Mouse (Mus musculus) stomach, embryonic 15.5 days (tissue): Measurements from ENCODE around the gene Mast2. TPM values are rescaled to one million over a fixed set of nuclear protein-coding genes. Genes with fewer than 3 reads are reported as not detected.
A peak's percentile ranks its signal among the peaks of the same experiment; 100 is the strongest.

Experiments
- ATAC-seq: fragments of 200-750 bp; cut with Nextera tagmentation; 2 replicates; pipeline ENCODE4 v1.8.0; 2017; ENCODE audit warnings: low read depth, moderate number of reproducible peaks, moderate TSS enrichment; ENCODE audit not compliant: insufficient read depth, low FRiP score
- H3K27ac ChIP-seq: fragments of 300-500 bp; sonication (generic); 2 replicates; pipeline ENCODE4 v1.5.1; 2015; ENCODE audit warnings: mild to moderate bottlenecking, inconsistent platforms
- H3K27me3 ChIP-seq: fragments of 300-500 bp; sonication (generic); replicated peaks from 2 replicates; pipeline ENCODE4 v1.6.1; 2015; ENCODE audit warnings: inconsistent platforms
- H3K36me3 ChIP-seq: fragments of 300-500 bp; sonication (generic); 2 replicates; pipeline ENCODE4 v1.6.1; 2015; ENCODE audit warnings: inconsistent platforms
- H3K4me1 ChIP-seq: fragments of 300-500 bp; sonication (generic); 2 replicates; pipeline ENCODE4 v1.6.1; 2015; ENCODE audit warnings: inconsistent platforms
- H3K4me2 ChIP-seq: fragments of 300-500 bp; sonication (generic); 2 replicates; pipeline ENCODE4 v1.6.1; 2015; ENCODE audit warnings: mild to moderate bottlenecking, inconsistent platforms
- H3K4me3 ChIP-seq: fragments of 300-500 bp; sonication (generic); replicated peaks from 2 replicates; pipeline ENCODE4 v1.5.1; 2015; ENCODE audit warnings: inconsistent platforms
- H3K9ac ChIP-seq: fragments of 300-500 bp; sonication (generic); 2 replicates; pipeline ENCODE4 v1.6.1; 2015; ENCODE audit warnings: inconsistent platforms
- H3K9me3 ChIP-seq: fragments of 300-500 bp; sonication (generic); 2 replicates; pipeline ENCODE4 v1.6.1; 2016; ENCODE audit warnings: inconsistent platforms
- WGBS: fragments of 180-500 bp; shearing (Covaris S2); methylation state at CpG from one replicate; pipeline ENCODE4 v1.1.7; 2015; 5-methylcytosine and 5-hydroxymethylcytosine counted together
- polyA plus RNA-seq: library from polyadenylated mRNA; unstranded; fragments of >200 nt; fragmentation: Nextera tagmentation; extraction: Ambion mirVana; gene quantifications from 2 replicates; pipeline ENCODE4 v1.2.1, GENCODE M21; 2015

Mast2 gene
- polyA plus RNA-seq = 13.0 and 14.3 TPM in 2 replicates

GRCm38 (mm10) chr4:116464126-116464981 is at the start of gene Mast2:
Gene Mast2 (minus strand): TSS chr4:116464183.
- Histone ChIP-seq H3K9me3 (no peaks in the 10 kb centered on the region), H3K4me2 (peak within 1 kb of the TSS; percentile 59), H3K4me1 (peaks cover 6% of the 10 kb centered on the region), H3K36me3 (no peaks in the 10 kb centered on the region), H3K9ac (peak within 1 kb of the TSS; percentile 94), H3K27me3 (no peaks in the 10 kb centered on the region), H3K4me3 (peak within 1 kb of the TSS; percentile 92), H3K27ac (peak within 1 kb of the TSS; percentile 91)
- 2% methylated on average over 55 of the region's 68 CpGs for WGBS
- ATAC-seq = peak; percentile 93

GRCm38 (mm10) chr4:116507425-116508218 is 43.6 kb upstream of the Mast2 start, which contains the start of gene Ipp:
Gene Ipp (plus strand): TSS chr4:116507549.
- Histone ChIP-seq H3K4me2 (peak within 1 kb of the TSS; percentile 63), H3K27me3 (no peaks in the 10 kb centered on the region), H3K4me1 (peaks cover 6% of the 10 kb centered on the region; the same call in 1 of the 2 replicates), H3K9me3 (no peaks in the 10 kb centered on the region), H3K9ac (peak within 1 kb of the TSS; percentile 48), H3K4me3 (peak within 1 kb of the TSS; percentile 66), H3K36me3 (no peaks in the 10 kb centered on the region), H3K27ac (peak within 1 kb of the TSS; percentile 94)
- under 1% methylated on average over 47 of the region's 55 CpGs for WGBS
- peak; percentile 99 for ATAC-seq

DNA sequence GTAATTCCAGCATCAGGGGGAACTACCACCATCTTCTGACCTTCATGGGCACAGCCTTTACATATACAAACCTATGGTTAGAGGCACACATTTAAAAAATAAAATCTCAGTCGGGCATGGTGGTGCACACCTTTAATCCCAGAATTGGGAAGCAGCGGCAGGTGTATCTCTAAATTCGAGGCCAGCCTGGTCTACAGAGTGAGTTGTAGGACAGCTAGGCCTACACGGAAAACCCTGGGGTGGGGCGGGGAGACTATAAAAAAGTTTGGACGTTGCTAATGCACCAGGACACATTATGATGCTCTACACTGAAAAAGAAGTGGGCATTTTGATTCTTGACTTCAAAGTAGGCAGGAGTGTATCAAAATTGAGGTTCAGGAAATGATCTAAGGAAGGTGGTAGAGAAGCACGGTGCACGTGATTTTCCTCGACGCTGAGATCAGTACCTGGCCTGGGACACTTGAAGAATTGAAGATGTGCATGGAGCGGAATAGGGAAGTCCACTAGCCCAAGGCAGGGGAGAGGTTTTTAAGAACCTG is 43.0 kb upstream of the Mast2 start:
- Histone ChIP-seq H3K4me3 (peak overlapping the region; percentile 66), H3K27me3 (no peaks in the 10 kb centered on the region), H3K4me2 (peak overlapping the region; percentile 63), H3K36me3 (no peaks in the 10 kb centered on the region), H3K4me1 (peaks cover 6% of the 10 kb centered on the region; the same call in 1 of the 2 replicates), H3K9ac (no peak overlapping the region; the same call in 1 of the 2 replicates), H3K9me3 (no peaks in the 10 kb centered on the region), H3K27ac (peak overlapping the region; percentile 94; the same call in 1 of the 2 replicates)
- WGBS = 26% methylated on average over 11 of the region's 11 CpGs
- ATAC-seq = no peak

DNA sequence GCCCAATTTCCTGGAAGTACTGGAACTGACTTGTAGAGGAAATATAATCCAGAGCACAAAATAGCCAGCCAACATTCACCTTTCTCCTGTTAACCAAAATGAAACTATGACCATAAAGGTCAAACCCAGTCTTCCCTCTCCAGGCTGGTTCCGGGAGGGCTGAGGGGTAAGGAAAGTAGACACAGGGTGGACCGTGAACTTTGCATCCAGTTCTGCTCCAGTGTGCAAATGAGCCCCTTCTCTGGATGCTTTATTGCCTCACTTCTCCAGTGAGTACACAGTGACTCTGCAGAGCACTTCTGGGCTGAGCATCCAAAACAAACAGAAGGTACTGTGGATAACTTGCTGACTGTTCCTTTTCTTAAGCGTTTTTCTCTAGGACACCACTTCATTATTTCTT is 36.0 kb upstream of the Mast2 start:
- Histone ChIP-seq H3K4me1 (no peaks in the 10 kb centered on the region), H3K9me3 (no peaks in the 10 kb centered on the region), H3K4me3 (no peak overlapping the region), H3K9ac (no peak overlapping the region), H3K27ac (no peak overlapping the region), H3K4me2 (no peak overlapping the region), H3K27me3 (no peaks in the 10 kb centered on the region), H3K36me3 (no peaks in the 10 kb centered on the region)
- WGBS = 66% methylated on average over 3 of the region's 3 CpGs
- no peak for ATAC-seq

- no peak for ATAC-seq
- WGBS = 79% methylated on average over 5 of the region's 5 CpGs
Measured at GRCm38 (mm10) chr4:116493646-116494045, 29.7 kb upstream of the Mast2 start.

DNA sequence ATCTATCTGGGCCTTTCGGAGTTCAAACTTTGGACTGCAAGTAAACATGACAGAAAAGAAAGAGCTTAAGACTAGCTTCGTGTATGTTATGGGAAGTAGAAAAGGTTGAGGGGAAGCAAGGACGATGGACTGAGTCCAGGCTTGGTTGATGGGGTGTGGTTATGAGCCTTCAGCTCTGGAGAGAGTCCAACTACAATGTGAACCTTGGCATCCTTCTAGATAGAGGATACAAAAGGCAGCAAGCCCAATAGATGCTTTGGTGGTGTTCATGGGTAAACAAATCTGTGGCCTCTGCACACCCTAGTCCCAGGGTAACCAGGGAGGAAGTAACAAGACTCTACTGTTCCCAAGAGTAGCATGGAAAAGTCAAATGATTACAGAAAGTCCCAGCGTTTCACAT is 28.5 kb upstream of the Mast2 start:
- WGBS = 46% methylated on average over 4 of the region's 4 CpGs
- Histone ChIP-seq H3K4me2 (no peak overlapping the region), H3K27me3 (no peaks in the 10 kb centered on the region)

More at GRCm38 (mm10) chr4:116493646-116494045, 29.7 kb upstream of the Mast2 start:
- Histone ChIP-seq H3K9ac (no peak overlapping the region), H3K4me3 (no peak overlapping the region), H3K27me3 (no peaks in the 10 kb centered on the region), H3K36me3 (no peaks in the 10 kb centered on the region), H3K27ac (no peak overlapping the region), H3K4me1 (peaks cover 10% of the 10 kb centered on the region; the same call in 1 of the 2 replicates), H3K9me3 (no peaks in the 10 kb centered on the region), H3K4me2 (no peak overlapping the region)

GRCm38 (mm10) chr4:116491886-116492285 is 27.9 kb upstream of the Mast2 start:
- ATAC-seq = no peak
- Histone ChIP-seq H3K4me2 (no peak overlapping the region), H3K27me3 (no peaks in the 10 kb centered on the region), H3K9ac (no peak overlapping the region), H3K4me3 (no peak overlapping the region), H3K9me3 (no peaks in the 10 kb centered on the region), H3K27ac (peak overlapping the region; percentile 37; the same call in 1 of the 2 replicates), H3K4me1 (peaks cover 10% of the 10 kb centered on the region; the same call in 1 of the 2 replicates), H3K36me3 (no peaks in the 10 kb centered on the region)
- WGBS = 43% methylated on average over 2 of the region's 2 CpGs

More for the DNA sequence above, 28.5 kb upstream of the Mast2 start:
- ATAC-seq = no peak
- H3K36me3 ChIP-seq = no peaks in the 10 kb centered on the region
- H3K27ac ChIP-seq = peak overlapping the region; percentile 37; the same call in 1 of the 2 replicates
- H3K9me3 ChIP-seq = no peaks in the 10 kb centered on the region
- peaks cover 10% of the 10 kb centered on the region; the same call in 1 of the 2 replicates for H3K4me1 ChIP-seq
- H3K4me3 ChIP-seq = no peak overlapping the region
- H3K9ac ChIP-seq = no peak overlapping the region

DNA sequence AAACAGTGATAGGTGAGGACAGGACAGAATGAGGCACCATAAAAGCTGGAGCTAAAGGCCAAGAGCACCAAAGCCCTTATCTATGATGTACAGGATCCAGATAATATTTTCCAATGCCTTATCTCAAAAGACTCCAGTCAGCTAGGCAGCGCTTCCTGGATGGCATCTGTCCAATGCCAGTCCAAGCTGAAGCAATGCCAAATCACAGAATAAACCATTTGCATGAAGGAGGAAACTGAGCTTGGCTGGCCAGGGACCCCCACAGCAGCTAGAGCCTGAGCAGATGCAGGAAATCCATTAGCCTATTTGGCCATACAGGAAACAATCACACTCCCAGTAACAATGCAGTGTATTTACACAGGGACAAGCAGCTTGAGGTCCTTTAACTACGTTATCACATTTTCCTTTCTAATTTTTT is 27.1 kb upstream of the Mast2 start:
- Histone ChIP-seq H3K27ac (no peak overlapping the region), H3K4me2 (no peak overlapping the region), H3K4me3 (no peak overlapping the region), H3K9ac (no peak overlapping the region), H3K9me3 (no peaks in the 10 kb centered on the region), H3K36me3 (no peaks in the 10 kb centered on the region), H3K4me1 (peaks cover 10% of the 10 kb centered on the region; the same call in 1 of the 2 replicates), H3K27me3 (no peaks in the 10 kb centered on the region)
- ATAC-seq = peak; percentile 70
- 37% methylated on average over 2 of the region's 2 CpGs for WGBS

DNA sequence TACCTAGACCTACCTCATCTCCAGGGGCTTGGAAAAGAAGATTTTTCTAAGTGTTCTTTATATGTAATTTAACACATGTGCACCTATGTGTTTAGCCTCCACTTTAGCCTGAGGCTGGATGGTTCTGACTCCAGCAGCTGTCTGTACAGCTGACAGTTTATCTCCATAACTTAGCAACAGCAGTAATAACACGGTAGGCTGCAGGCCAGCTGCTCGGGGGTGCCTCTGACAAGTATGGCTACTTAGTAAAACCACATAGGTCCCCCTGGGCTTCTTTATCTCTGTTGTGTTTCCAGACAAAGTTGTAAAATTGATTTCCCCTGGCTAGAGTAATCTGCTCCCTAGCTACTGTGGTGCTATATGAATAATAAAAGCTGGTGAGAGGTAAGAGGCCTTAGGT is 19.5 kb upstream of the Mast2 start:
- Histone ChIP-seq H3K27ac (no peak overlapping the region), H3K27me3 (no peaks in the 10 kb centered on the region), H3K36me3 (no peaks in the 10 kb centered on the region), H3K4me3 (no peak overlapping the region), H3K9me3 (no peaks in the 10 kb centered on the region), H3K9ac (no peak overlapping the region), H3K4me2 (no peak overlapping the region), H3K4me1 (no peaks in the 10 kb centered on the region)
- ATAC-seq = no peak
- WGBS = 17% methylated on average over 2 of the region's 2 CpGs

DNA sequence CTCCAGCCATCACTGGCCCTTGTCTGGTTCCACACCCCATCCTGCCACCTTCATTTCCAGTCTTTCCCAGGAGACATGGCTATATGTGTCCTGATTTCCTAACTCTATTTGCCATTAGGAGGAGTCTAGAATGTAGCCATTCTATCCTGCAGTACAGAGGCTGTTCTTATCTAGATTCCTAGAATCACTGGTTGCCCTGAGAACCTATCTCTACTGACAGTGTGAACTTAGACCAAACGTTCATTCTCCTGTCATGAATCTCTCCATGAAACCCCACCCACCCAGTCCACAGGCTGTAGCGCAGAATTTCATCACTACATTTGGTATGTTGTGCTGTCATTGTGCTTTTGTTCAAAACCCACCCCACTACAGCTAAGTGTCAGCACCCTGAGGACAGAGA is 17.3 kb upstream of the Mast2 start:
- no peak overlapping the region for H3K4me2 ChIP-seq
- no peaks in the 10 kb centered on the region for H3K36me3 ChIP-seq
- H3K9ac ChIP-seq = no peak overlapping the region
- no peak overlapping the region for H3K4me3 ChIP-seq
- H3K4me1 ChIP-seq = no peaks in the 10 kb centered on the region
- no peak for ATAC-seq
- H3K9me3 ChIP-seq = no peaks in the 10 kb centered on the region
- WGBS = 51% methylated on average over 2 of the region's 2 CpGs
- no peaks in the 10 kb centered on the region for H3K27me3 ChIP-seq
- no peak overlapping the region for H3K27ac ChIP-seq

GRCm38 (mm10) chr4:116463231-116464125 is 505 bp downstream of the Mast2 start:
- Histone ChIP-seq H3K27me3 (no peaks in the 10 kb centered on the region), H3K27ac (peak overlapping the region; percentile 91), H3K36me3 (no peaks in the 10 kb centered on the region), H3K4me3 (peak overlapping the region; percentile 92), H3K9me3 (no peaks in the 10 kb centered on the region), H3K4me2 (peak overlapping the region; percentile 58), H3K4me1 (peaks cover 6% of the 10 kb centered on the region), H3K9ac (peak overlapping the region; percentile 94)
- peak; percentile 58 for ATAC-seq
- WGBS = under 1% methylated on average over 73 of the region's 74 CpGs
